Mouse (Mus musculus) stomach, embryonic 14.5 days (tissue): ENCODE results near the gene Dgcr6. TPM values are rescaled to one million over a fixed set of nuclear protein-coding genes. Genes with fewer than 3 reads are reported as not detected.
"Not testable (repeated sequence)": the region's sequence is repeated elsewhere in the genome, so short reads cannot be mapped to it uniquely, and the experiment has no call there.

Source experiments
- ATAC-seq: fragments of 200-750 bp; cut with Nextera tagmentation; 2 replicates; pipeline ENCODE4 v1.8.0; 2017; ENCODE audit warnings: low read depth, moderate TSS enrichment; ENCODE audit not compliant: insufficient number of reproducible peaks, insufficient read depth, low FRiP score
- H3K27ac ChIP-seq: fragments of 300-500 bp; sonication (generic); 2 replicates; pipeline ENCODE4 v1.5.1; 2014; ENCODE audit warnings: mild to moderate bottlenecking, low read length, moderate library complexity, mixed read lengths
- H3K27me3 ChIP-seq: fragments of 300-500 bp; sonication (generic); 2 replicates; pipeline ENCODE4 v1.6.1; 2014; ENCODE audit warnings: low read length, control low read depth, mixed read lengths; ENCODE audit not compliant: control insufficient read depth, insufficient read depth
- H3K36me3 ChIP-seq: fragments of 300-500 bp; sonication (generic); 2 replicates; pipeline ENCODE4 v1.6.1; 2014; ENCODE audit warnings: mild to moderate bottlenecking, control low read depth, low read length, moderate library complexity, mixed read lengths; ENCODE audit not compliant: control insufficient read depth, insufficient read depth
- H3K4me1 ChIP-seq: fragments of 300-500 bp; sonication (generic); 2 replicates; pipeline ENCODE4 v1.6.1; 2014; ENCODE audit warnings: low read length, control low read depth, mixed read lengths; ENCODE audit not compliant: control insufficient read depth, insufficient read depth
- H3K4me2 ChIP-seq: fragments of 300-500 bp; sonication (generic); replicated peaks from 2 replicates; pipeline ENCODE4 v1.6.1; 2014; ENCODE audit warnings: low read depth, low read length, control low read depth
- H3K4me3 ChIP-seq: fragments of 300-500 bp; sonication (generic); 2 replicates; pipeline ENCODE4 v1.5.1; 2014; ENCODE audit warnings: low read depth, low read length, control low read depth
- H3K9ac ChIP-seq: fragments of 300-500 bp; sonication (generic); replicated peaks from 2 replicates; pipeline ENCODE4 v1.6.1; 2014; ENCODE audit warnings: low read depth, mild to moderate bottlenecking, control low read depth, low read length, moderate library complexity, mixed read lengths
- H3K9me3 ChIP-seq: fragments of 300-500 bp; sonication (generic); 2 replicates; pipeline ENCODE4 v1.6.1; 2016; ENCODE audit warnings: low read depth, low read length, control low read depth; ENCODE audit not compliant: control insufficient read depth
- WGBS: fragments of 180-500 bp; shearing (Covaris S2); extraction: QIAGEN DNeasy Blood & Tissue Kit; methylation state at CpG from one replicate; pipeline ENCODE4 v1.1.7; 2014; 5-methylcytosine and 5-hydroxymethylcytosine counted together
- polyA plus RNA-seq: library from polyadenylated mRNA; unstranded; fragments of >200 nt; fragmentation: Nextera tagmentation; extraction: Ambion mirVana; gene quantifications from 2 replicates; pipeline ENCODE4 v1.2.1, GENCODE M21; 2014

Dgcr6 gene
- polyA plus RNA-seq = 81.1 and 94.1 TPM in 2 replicates

DNA sequence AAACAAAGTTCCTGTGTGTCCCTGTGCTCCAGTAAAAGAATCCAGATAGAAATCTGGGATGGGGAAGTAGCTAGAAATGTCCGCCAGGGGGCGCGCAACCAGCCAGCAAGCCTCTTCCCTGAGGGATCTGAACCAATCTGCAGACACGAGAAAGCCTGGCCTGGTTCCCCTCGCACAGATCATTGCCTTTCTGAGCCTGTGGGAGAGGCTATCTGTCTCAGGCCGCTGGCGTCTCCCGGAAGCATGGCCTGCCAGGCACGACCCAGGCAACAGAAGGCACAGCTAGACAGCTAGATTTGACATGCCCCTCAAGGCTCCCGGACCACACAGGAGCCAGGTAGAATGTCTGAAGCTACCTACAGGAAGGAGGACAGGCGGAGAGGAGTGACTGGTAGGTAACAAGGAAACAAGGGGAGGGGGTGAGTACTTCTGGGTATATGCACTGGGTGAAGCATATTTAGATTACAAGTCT is at the start of gene Dgcr6:
Gene Dgcr6, plus strand, starts transcription at position 130 of the 472 bp plus-strand sequence.
- Histone ChIP-seq H3K27ac (no peak within 1 kb of the TSS), H3K27me3 (no peaks in the 10 kb centered on the region), H3K9ac (no peak within 1 kb of the TSS), H3K4me1 (no peaks in the 10 kb centered on the region), H3K4me3 (no peak within 1 kb of the TSS), H3K36me3 (no peaks in the 10 kb centered on the region), H3K4me2 (no peak within 1 kb of the TSS), H3K9me3 (no peaks in the 10 kb centered on the region)
- WGBS = 14% methylated on average over 11 of the region's 11 CpGs
- 0 out of 2 replicates have a peak, but pooled peaks have one; percentile 69 for ATAC-seq

DNA sequence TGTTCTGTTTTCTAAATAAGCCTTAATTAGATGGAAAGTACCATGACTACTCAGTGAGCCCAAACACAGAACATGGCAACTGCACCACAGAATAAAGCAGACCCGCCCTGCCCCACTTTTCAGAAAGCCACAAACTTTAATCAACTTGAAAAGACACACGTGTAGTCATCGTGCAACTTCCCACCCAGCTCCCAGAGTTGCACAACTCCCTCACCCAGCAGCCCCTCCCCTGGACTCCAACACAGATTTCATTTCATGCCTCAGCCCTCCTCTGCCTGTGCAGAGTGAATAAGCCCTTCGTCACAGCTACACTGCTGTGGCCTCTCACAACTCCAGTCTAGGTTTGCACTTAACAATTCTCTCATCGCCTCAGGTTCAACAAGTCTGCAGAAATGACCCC is 48.1 kb upstream of the Dgcr6 start:
- H3K4me3 ChIP-seq = no peak overlapping the region
- H3K4me2 ChIP-seq = no peak overlapping the region
- ATAC-seq = no peak
- no peaks in the 10 kb centered on the region for H3K36me3 ChIP-seq
- H3K4me1 ChIP-seq = no peaks in the 10 kb centered on the region
- H3K27ac ChIP-seq = no peak overlapping the region
- H3K27me3 ChIP-seq = no peaks in the 10 kb centered on the region
- H3K9me3 ChIP-seq = no peaks in the 10 kb centered on the region
- WGBS = 79% methylated on average over 5 of the region's 5 CpGs
- H3K9ac ChIP-seq = no peak overlapping the region

DNA sequence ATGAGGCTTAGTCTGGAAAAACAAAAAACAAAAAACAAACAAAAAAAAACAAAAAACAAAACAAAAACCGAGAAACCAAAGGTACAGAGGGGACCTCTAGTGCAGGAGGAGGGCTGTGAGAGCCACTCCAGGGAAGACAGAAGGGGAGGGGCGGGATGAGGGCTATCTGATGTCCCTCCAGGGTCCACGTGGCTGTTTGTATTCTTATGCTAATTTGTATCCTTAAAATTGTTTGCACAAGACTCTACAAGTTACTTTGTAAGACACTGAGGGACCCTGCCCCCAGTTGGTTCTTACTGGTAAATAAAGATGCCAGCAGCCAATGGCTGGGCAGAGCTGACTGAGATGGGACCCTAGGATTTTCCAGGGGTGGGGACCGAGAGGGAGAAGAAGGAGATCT is 45.6 kb upstream of the Dgcr6 start:
- Histone ChIP-seq H3K27ac (no peak overlapping the region), H3K36me3 (no peaks in the 10 kb centered on the region), H3K27me3 (no peaks in the 10 kb centered on the region), H3K9ac (no peak overlapping the region), H3K4me1 (no peaks in the 10 kb centered on the region), H3K4me3 (no peak overlapping the region), H3K9me3 (no peaks in the 10 kb centered on the region), H3K4me2 (no peak overlapping the region)
- no peak for ATAC-seq
- 48% methylated on average over 4 of the region's 4 CpGs for WGBS

DNA sequence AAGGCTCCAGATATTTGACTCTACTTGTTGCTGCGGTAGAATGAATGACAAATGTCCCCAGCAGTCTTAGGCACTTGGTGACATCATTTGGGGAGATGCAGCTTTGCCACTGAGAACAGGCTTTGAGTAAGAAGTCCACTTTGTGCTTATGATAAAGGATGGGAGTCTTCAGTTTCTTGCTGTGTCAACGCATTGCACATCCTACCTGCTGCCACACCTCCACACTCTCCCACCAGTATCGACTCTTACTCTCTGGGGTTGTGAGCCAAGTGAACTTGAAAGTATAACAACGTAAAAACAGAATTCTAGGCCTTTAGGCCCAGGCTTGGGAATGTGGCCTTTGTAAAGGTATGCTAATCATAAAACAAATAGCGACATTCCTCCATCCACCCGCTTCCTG is 41.6 kb upstream of the Dgcr6 start:
- Histone ChIP-seq H3K9me3 (no peaks in the 10 kb centered on the region), H3K9ac (no peak overlapping the region), H3K4me2 (no peak overlapping the region), H3K27me3 (no peaks in the 10 kb centered on the region), H3K27ac (no peak overlapping the region), H3K36me3 (no peaks in the 10 kb centered on the region), H3K4me1 (no peaks in the 10 kb centered on the region), H3K4me3 (no peak overlapping the region)
- ATAC-seq = no peak
- whole genome bisulfite sequencing = 68% methylated on average over 6 of the region's 6 CpGs

DNA sequence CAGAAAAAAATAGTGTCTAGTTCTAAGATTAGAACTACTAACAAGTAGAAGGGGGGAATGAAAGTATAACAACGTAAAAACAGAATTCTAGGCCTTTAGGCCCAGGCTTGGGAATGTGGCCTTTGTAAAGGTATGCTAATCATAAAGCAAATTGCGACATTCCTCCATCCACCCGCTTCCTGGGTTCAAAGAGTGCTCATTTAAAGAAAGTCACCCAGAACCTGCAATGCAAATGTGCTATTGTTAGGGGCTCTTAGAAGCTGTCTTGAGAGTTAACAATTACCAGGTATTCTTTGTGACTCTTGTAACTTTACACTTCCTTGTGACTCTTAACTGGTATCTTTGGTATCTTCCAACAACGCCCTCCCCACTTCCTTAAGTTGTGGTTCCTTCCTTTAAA is 36.2 kb upstream of the Dgcr6 start:
- H3K9ac ChIP-seq, H3K36me3 ChIP-seq, ATAC-seq, H3K27me3 ChIP-seq, H3K9me3 ChIP-seq, H3K27ac ChIP-seq, H3K4me3 ChIP-seq, H3K4me1 ChIP-seq, H3K4me2 ChIP-seq: not testable (repeated sequence)
- WGBS = 63% methylated on average over 4 of the region's 4 CpGs

DNA sequence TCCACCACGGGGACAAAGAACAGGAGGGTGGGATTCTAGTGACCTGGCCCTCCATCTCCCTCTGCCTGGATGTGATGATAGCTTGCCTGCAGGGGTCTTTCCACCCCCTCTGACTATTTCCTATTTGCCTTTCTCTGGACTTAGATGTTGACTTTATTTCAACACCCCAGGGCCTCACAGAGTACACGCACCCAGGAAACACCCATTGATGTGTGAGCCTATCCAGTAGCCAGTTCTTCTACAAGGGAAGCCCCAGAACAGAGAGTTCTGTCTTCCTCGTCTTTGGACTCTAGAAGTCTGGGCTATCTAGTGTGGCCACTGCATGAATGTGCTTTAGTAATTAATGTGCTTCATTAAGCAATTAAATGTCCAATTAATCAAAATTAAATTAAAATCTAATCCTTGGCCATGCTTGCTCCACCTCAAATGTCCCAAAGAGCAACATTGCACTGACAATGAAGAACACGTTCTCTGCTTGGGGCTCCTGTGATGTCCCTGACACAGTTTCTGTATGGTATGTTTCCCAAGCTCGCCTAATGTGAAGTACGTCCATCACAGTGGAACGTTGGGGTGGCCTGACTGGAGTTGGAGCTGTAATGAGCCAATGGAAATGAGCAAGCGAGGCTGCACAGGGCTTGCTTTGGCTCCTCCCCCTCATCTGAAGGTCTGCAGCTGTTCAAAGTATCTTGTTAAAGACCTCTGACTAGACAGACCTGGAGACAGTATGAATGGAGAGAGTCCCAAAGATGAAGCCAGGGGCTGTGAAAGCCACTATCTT is 29.7 kb upstream of the Dgcr6 start:
- H3K36me3 ChIP-seq = no peaks in the 10 kb centered on the region
- no peak overlapping the region for H3K27ac ChIP-seq
- H3K4me1 ChIP-seq = no peaks in the 10 kb centered on the region
- H3K9me3 ChIP-seq = no peaks in the 10 kb centered on the region
- H3K4me2 ChIP-seq = no peak overlapping the region
- WGBS = 50% methylated on average over 8 of the region's 8 CpGs
- H3K9ac ChIP-seq = no peak overlapping the region
- ATAC-seq = no peak
- H3K4me3 ChIP-seq = no peak overlapping the region
- no peaks in the 10 kb centered on the region for H3K27me3 ChIP-seq

DNA sequence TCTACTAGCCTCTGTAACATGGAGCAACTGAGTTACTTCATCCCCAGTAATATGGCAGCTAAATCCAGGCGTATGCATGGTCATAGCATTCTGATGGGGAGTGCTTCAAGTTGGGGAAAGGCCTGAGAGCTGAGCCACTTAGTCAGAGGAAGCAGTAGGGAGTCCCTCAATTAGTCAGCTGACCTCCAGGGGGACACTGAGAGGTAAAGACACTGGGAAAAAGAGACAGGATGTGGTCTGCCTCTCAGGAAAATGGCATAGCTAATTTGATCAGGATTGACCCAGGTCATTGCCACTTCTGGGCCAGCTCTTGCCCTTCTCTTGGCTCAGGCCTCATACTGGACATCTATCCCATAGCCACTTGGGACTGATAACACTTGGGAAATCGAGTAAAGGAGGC is 25.3 kb upstream of the Dgcr6 start:
- Histone ChIP-seq H3K27ac (no peak overlapping the region), H3K9me3 (no peaks in the 10 kb centered on the region), H3K4me3 (no peak overlapping the region), H3K4me1 (no peaks in the 10 kb centered on the region), H3K27me3 (no peaks in the 10 kb centered on the region), H3K36me3 (no peaks in the 10 kb centered on the region), H3K9ac (no peak overlapping the region), H3K4me2 (no peak overlapping the region)
- no peak for ATAC-seq
- 50% methylated on average over 2 of the region's 2 CpGs for WGBS

DNA sequence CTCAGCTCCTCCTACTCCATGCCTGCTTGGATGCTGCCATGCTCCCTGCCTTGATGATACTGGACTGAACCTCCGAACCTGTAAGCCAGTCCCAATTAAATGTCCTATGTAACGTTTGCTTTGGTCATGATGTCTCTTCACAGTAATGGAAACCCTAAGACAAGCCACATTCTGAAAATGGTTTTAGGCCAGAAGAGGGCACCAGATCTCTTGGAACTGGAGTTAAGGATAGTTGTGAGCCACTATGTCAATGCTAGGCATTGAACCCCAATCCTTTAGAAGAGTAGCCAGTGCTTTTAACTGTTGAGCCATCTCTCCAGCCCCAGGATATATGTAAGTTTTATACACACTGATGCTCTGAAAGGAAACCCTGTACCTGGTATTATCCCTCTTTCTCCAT is 20.9 kb upstream of the Dgcr6 start:
- Histone ChIP-seq H3K27me3 (no peaks in the 10 kb centered on the region), H3K4me2 (no peak overlapping the region), H3K36me3 (no peaks in the 10 kb centered on the region), H3K4me1 (no peaks in the 10 kb centered on the region), H3K27ac (no peak overlapping the region), H3K9me3 (no peaks in the 10 kb centered on the region), H3K4me3 (no peak overlapping the region), H3K9ac (no peak overlapping the region)
- ATAC-seq = no peak
- WGBS = 42% methylated on average over 2 of the region's 2 CpGs

DNA sequence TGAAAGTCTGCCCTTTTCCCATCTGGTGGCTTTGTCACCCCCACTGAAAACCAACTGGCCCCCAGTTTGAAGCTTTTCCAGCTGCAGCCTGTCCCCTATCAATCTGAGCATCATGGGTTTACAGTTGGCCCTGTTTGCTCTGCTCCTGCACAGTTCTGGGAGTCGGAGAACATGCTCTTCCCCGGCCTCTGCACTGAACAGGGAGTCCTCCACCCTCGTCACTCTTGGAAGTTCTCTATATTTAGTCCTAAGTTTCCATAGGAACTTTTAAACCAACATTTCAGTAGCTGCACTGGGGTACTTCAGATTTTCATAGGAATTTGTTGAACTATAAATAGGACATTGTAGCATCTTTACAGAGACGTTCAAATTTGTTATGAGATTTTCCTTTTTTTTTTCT is 19.4 kb upstream of the Dgcr6 start:
- H3K4me2 ChIP-seq = no peak overlapping the region
- ATAC-seq = no peak
- H3K36me3 ChIP-seq = no peaks in the 10 kb centered on the region
- no peak overlapping the region for H3K4me3 ChIP-seq
- H3K27ac ChIP-seq = no peak overlapping the region
- H3K9ac ChIP-seq = no peak overlapping the region
- WGBS = 65% methylated on average over 4 of the region's 4 CpGs
- H3K9me3 ChIP-seq = no peaks in the 10 kb centered on the region
- H3K27me3 ChIP-seq = no peaks in the 10 kb centered on the region
- no peaks in the 10 kb centered on the region for H3K4me1 ChIP-seq
